Mouse (Mus musculus) hindbrain, embryonic 10.5 days (tissue): Measurements from ENCODE around the gene Acly. TPM values are rescaled to one million over a fixed set of nuclear protein-coding genes. Genes with fewer than 3 reads are reported as not detected.

Experiments
- DNase-seq: peaks from one replicate; pipeline ENCODE4 v3.0.0-alpha.2; 2017; ENCODE audit warnings: low spot score
- H3K27ac ChIP-seq: fragments of 300-500 bp; sonication (generic); 2 replicates; pipeline ENCODE4 v1.5.1; 2016; ENCODE audit warnings: mild to moderate bottlenecking, moderate library complexity
- H3K27me3 ChIP-seq: fragments of 300-500 bp; sonication (generic); 2 replicates; pipeline ENCODE4 v1.6.1; 2016; ENCODE audit warnings: mild to moderate bottlenecking; ENCODE audit not compliant: poor library complexity, insufficient read depth, severe bottlenecking
- H3K36me3 ChIP-seq: fragments of 300-500 bp; sonication (generic); 2 replicates; pipeline ENCODE4 v1.6.1; 2016; ENCODE audit warnings: mild to moderate bottlenecking, moderate library complexity
- H3K4me1 ChIP-seq: fragments of 300-500 bp; sonication (generic); replicated peaks from 2 replicates; pipeline ENCODE4 v1.6.1; 2016; ENCODE audit warnings: mild to moderate bottlenecking
- H3K4me3 ChIP-seq: fragments of 300-500 bp; sonication (generic); 2 replicates; pipeline ENCODE4 v1.5.1; 2016; ENCODE audit warnings: mild to moderate bottlenecking, moderate library complexity
- H3K9me3 ChIP-seq: fragments of 300-500 bp; sonication (generic); 2 replicates; pipeline ENCODE4 v1.6.1; 2016; ENCODE audit warnings: mild to moderate bottlenecking, moderate library complexity
- WGBS: fragments of 180-500 bp; shearing (Covaris S2); methylation state at CpG from one replicate; pipeline ENCODE4 v1.1.7; 2016; 5-methylcytosine and 5-hydroxymethylcytosine counted together
- polyA plus RNA-seq: library from polyadenylated mRNA; unstranded; fragments of >200 nt; fragmentation: Nextera tagmentation; extraction: Ambion mirVana; gene quantifications from 2 replicates; pipeline ENCODE4 v1.2.1, GENCODE M21; 2016

Gene Acly
- polyA plus RNA-seq, 1 experiment from 2014 or later = 388 TPM

DNA sequence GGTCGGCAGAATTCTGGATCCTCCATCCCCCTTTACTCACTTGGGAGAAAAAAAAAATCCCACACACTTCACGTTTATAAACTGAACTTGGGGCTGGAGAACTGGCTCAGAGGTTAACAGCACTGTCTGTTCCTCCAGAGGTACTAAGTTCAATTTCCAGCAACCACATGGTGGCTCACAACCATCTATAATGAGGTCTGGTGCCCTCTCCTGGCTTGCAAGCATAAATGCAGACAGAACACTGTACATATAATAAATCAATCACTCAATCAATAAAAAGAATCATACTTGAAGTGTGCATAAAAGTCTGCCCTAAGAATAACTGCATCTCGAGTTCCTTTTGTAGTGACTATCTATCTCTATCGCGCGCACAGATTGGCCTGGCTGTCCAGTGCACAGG, 36.8 kb downstream of the Acly start:
- Histone ChIP-seq H3K27me3 (no peaks in the 10 kb centered on the region), H3K36me3 (peaks cover 100% of the 10 kb centered on the region), H3K27ac (no peak overlapping the region), H3K4me3 (no peak overlapping the region), H3K9me3 (no peaks in the 10 kb centered on the region), H3K4me1 (no peaks in the 10 kb centered on the region)
- no peak for DNase-seq
- WGBS = 92% methylated on average over 6 of the region's 6 CpGs

DNA sequence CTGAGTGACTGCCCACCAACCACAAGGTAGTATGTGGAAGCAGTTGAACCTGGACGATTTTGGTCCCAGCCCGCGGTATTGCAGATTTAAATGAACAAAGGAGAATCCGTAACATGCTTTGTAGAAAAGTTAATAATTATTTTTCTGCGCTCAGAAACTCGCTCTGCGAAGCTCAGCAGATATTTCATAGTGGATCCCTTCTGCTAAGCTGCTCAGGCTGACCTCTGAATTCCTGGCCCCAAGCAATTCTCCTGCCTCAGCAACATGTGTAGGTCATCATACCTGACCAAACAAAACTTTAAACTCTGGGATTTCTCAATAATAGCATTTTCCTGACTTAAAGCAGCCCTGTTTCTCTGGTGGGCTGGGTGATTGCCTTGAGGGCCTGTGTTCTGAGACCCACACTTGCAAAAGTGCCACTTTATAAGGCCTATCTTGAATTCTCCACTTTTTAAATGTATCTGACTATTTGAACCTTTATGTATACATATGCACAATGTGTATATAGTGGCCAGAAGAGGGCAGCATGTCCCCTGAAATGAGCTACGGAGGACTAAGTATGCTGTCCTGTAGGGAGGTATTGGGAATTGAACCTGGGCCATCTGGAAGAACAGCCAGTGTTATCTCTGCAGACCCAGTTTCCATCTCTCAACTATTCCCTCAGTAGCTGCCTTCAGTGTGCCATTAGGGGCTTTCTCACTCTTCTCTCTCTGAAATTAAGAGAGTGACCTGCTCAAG, 41.8 kb downstream of the Acly start:
- no peak overlapping the region for H3K27ac ChIP-seq
- no peak overlapping the region for H3K4me3 ChIP-seq
- WGBS = 91% methylated on average over 8 of the region's 8 CpGs
- H3K4me1 ChIP-seq = no peaks in the 10 kb centered on the region
- H3K36me3 ChIP-seq = peaks cover 100% of the 10 kb centered on the region
- H3K9me3 ChIP-seq = no peaks in the 10 kb centered on the region
- DNase-seq = no peak
- no peaks in the 10 kb centered on the region for H3K27me3 ChIP-seq

DNA sequence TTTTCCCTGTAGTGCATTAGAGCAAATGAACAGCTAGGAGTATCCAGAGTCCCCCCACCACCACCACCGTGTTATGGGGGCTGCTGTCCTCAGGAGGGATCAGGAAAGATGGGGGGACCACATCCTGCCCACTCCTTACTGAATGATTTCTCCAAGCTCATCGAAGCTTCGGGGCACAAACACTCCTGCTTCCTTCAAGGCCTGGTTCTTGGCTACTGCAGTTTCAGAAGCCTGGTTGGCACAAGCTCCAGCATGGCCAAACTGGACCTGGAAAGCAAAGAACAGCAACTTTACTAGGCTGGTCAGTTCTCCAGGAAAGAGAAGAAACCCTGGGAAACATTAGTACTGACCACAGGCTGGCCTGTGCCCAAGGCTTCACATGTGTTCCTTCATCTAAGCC, 43.3 kb downstream of the Acly start:
- Histone ChIP-seq H3K4me3 (no peak overlapping the region), H3K4me1 (no peaks in the 10 kb centered on the region), H3K9me3 (no peaks in the 10 kb centered on the region), H3K27ac (no peak overlapping the region), H3K36me3 (peaks cover 100% of the 10 kb centered on the region), H3K27me3 (no peaks in the 10 kb centered on the region)
- no peak for DNase-seq
- WGBS = 94% methylated on average over 3 of the region's 3 CpGs

DNA sequence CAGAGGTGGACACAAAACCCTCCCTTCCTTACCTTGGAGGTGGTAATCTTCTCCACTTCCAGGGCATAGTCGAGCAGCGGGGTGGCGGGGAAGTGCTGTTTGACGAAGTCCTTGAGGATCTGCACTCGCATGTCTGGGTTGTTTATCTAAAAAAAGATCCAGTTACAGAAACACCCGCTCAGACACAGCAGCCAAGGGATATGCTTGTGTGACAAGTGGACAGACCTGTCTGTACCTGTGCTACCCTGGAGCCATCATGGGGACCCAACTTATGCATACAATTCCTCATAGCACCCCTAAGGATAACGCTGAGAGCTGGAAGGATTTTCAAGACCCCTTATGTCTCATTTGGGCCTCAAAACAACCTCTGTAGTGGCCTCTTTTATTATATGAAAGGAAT, 48.6 kb downstream of the Acly start:
- no peak for DNase-seq
- Histone ChIP-seq H3K27me3 (no peaks in the 10 kb centered on the region), H3K9me3 (no peaks in the 10 kb centered on the region), H3K4me3 (no peak overlapping the region), H3K36me3 (peaks cover 85% of the 10 kb centered on the region), H3K4me1 (no peaks in the 10 kb centered on the region), H3K27ac (no peak overlapping the region)
- 88% methylated on average over 7 of the region's 7 CpGs for WGBS

DNA sequence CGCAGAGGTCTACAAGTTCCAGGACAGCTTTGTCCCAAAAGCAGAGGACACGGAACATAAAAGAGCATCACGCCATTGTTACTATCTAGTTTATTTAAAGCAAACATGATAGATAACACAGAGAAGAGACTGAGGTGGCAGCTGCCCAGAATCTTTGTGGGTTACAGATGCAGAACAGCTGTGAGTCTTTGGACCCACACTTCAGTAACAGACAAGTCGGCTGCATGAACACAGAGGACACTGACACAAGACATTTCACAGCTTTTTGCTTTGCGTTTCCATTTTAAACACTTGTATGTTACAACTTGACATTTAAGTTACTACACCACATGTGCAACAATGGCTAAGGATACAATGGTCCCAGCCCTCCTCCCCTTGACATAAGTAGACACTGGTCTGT, 51.5 kb downstream of the Acly start:
- whole genome bisulfite sequencing = 98% methylated on average over 5 of the region's 5 CpGs
- Histone ChIP-seq H3K9me3 (no peaks in the 10 kb centered on the region), H3K27me3 (no peaks in the 10 kb centered on the region), H3K4me3 (no peak overlapping the region), H3K4me1 (peaks cover 7% of the 10 kb centered on the region), H3K27ac (no peak overlapping the region), H3K36me3 (peaks cover 56% of the 10 kb centered on the region)
- DNase-seq = no peak

DNA sequence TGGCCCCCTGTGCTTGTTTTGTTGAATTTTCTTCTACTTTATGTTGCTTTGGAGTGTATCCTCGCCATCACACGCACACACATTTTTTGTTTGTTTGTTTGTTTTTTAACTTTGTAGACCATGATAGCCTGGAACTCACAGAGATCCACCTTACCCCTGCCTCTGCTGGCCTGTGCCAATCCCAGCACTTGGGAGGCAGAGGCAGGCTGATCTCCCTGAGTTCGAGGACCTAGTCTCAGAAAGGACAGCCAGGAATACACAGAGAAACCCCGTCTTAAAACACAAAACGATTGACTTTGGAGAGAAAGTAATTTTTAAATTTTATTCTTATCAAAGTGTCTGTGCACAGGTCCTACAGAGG, 54.9 kb downstream of the Acly start:
- 30% methylated on average over 5 of the region's 5 CpGs for WGBS
- Histone ChIP-seq H3K4me3 (peak overlapping the region; percentile 98), H3K27me3 (no peaks in the 10 kb centered on the region), H3K9me3 (no peaks in the 10 kb centered on the region), H3K36me3 (peaks cover 37% of the 10 kb centered on the region), H3K27ac (peak overlapping the region; percentile 96), H3K4me1 (peaks cover 24% of the 10 kb centered on the region)
- no peak for DNase-seq

DNA sequence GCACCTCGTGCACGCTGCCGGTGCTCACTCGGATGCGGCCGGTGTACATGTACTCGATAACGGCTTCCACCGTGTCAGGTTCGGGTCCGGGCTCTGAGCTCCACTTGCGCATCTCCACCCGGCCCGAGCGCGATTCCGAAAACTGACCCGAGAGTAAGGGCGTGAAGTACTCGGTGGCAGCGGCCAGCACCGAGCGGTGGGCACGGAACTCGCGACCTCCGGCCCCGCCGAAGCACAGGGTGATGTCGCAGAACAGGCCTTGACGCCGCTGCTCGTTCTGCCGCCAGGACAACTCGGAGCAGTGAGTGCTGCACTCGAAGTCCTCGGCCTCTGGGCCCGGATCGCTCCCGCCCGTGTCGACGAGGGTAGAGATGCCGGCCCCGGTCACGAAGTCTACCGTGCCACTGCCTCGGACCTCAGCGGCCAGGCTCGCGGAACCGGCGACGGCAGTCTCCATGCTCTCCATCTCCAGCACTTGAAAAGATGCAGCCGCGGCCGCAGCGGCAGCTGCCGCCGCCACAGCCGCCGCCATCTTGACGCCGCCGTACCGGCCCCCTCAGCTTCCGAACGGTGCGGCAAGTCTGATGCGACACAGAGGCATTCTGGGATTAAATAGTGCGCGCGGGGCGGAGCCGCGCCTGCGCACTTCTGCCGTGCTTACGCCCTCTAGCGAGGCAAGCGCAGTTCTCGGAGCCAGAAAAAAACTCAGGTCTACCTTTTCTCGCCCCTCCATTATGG, 55.4 kb downstream of the Acly start, which contains the start of gene Klhl11:
TSS of gene Klhl11 (minus strand) at position 545 of the 738 bp plus-strand sequence.
- DNase-seq = peak; percentile 93
- under 1% methylated on average over 83 of the region's 83 CpGs for WGBS
- H3K36me3 ChIP-seq = peaks cover 37% of the 10 kb centered on the region
- no peaks in the 10 kb centered on the region for H3K9me3 ChIP-seq
- H3K27me3 ChIP-seq = no peaks in the 10 kb centered on the region
- peak within 1 kb of the TSS; percentile 96 for H3K27ac ChIP-seq
- H3K4me3 ChIP-seq = peak within 1 kb of the TSS; percentile 98
- peaks cover 24% of the 10 kb centered on the region for H3K4me1 ChIP-seq

DNA sequence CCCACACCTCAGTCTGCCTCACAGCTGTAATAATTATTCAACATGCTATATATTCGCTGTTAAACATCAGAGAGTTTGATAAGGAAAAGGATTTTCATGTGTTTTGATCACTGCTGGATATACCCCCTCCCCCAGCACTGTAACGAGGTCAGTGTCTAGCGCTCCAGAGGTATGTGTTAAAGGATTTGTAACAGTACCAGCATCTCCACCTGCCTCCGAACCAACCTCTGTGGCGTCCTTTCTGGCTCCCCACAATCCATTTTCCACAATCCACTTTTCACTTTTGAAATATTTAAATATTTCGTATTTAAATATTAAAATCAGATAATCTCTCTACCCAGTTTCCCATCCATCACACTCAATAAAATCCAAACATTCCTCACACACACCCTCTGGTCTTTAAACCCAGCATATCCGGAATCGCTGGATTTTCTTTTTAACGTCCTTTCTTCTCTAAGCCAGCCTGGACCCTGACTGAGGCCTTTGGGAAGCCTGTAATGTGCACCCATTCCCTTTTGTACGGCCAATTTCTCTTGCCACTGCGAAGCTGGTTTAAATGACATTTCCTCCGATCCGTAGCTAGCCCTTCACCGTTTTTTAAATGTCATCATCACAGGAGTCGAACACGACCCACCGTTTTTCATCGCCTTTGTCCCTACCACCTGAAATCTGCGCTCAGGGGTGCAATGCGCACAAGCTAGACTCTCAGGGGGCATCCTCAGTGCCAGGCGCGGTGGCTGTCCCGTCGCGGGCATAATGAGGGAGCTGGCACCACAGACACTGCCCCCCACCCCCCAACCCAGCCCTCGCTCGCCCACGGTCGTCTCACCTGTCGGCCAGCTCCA, 56.2 kb downstream of the Acly start:
- Histone ChIP-seq H3K4me1 (peaks cover 24% of the 10 kb centered on the region), H3K9me3 (no peaks in the 10 kb centered on the region), H3K4me3 (peak overlapping the region; percentile 98), H3K27me3 (no peaks in the 10 kb centered on the region), H3K27ac (peak overlapping the region; percentile 96), H3K36me3 (peaks cover 36% of the 10 kb centered on the region)
- WGBS = 5% methylated on average over 30 of the region's 30 CpGs
- DNase-seq = peak; percentile 39

DNA sequence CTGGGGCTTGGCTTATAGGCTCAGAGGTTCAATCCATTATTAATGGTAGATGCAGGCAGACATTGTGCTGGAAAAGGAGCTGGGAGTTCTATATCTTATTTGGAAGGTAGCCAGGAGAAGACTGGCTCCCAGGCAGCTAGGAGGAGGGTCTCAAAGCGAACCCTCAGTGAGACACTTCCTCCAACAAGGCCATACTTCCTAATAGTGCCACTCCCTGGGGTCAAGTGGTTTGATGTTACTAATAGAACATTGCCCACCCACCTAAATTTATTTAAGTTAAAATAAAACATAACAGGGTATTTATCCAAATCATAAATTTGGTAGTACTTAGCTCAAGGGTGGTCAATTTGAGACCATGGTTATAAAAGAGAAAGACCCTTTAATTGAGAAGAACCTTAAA, 62.0 kb downstream of the Acly start:
- Histone ChIP-seq H3K9me3 (no peaks in the 10 kb centered on the region), H3K27ac (no peak overlapping the region), H3K27me3 (no peaks in the 10 kb centered on the region), H3K4me3 (no peak overlapping the region), H3K36me3 (peaks cover 65% of the 10 kb centered on the region), H3K4me1 (peaks cover 12% of the 10 kb centered on the region)
- no peak for DNase-seq
- WGBS = 92% methylated on average over 1 of the region's 1 CpGs

DNA sequence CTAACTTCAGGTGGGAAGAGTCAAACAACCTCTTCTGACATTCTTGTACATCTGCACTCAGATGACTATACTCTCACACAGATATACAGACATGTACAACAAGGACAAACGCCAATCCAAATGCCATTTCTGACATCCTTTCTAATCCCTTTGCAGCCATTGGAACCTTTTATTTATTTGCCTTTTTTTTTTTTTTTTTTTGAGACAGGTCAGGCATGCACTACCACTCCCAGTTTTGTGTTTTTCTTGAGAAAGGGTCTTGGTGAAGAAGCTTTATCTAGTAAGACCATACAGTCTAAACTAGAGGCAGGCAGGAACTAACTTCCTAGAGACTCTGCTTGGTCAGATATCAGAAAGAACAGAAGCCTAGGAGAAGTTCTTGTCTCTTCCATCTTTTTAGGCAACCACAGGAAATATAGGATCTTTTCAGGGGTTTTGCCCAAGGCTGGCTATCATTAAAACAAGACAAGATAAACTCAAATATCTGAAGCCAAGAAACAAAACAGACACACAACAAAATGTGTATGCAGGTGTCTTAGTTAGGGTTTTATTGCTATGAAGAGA, 62.5 kb downstream of the Acly start:
- Histone ChIP-seq H3K36me3 (peaks cover 70% of the 10 kb centered on the region), H3K9me3 (no peaks in the 10 kb centered on the region), H3K4me3 (no peak overlapping the region), H3K4me1 (peaks cover 7% of the 10 kb centered on the region), H3K27ac (no peak overlapping the region), H3K27me3 (no peaks in the 10 kb centered on the region)
- DNase-seq = no peak
- WGBS = 86% methylated on average over 1 of the region's 1 CpGs

DNA sequence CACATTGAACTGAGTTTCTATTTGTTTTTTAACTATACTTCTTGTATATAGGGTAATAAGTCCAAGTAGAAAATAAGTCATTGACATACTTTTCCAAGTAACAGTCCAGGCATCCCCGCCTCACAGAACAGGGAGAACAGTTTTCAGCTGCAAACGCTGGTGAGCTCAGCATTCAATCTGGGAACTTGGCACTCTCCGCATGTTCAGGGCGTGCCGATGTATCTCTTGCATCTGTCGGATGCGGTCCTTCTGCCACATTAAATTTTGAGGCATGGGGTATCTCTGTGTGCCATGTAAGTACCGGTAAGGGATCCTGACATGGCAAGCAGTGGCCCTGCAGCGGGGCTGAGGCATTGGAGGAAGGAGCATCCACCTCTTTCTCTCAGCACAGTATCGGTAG, 65.1 kb downstream of the Acly start:
- no peak overlapping the region for H3K27ac ChIP-seq

DNA sequence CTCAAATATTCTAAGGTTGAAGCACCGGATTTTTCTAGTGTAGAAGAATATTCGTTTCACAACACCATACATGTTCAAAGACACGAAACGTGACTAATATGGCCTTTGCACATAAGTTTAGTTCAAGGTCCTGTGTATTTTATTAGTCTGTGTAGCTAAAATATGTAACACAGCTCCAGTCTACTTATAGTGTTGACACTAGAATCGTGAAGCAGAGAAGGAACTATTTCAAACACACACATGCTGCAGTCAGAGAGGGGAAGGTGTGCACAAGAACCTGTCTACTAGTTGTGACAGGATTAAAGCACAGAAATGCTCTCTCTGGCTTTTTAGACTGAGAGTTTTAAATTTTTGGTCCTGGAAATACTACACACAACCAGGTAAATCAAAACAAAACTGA, 70.1 kb downstream of the Acly start:
- Histone ChIP-seq H3K4me1 (no peaks in the 10 kb centered on the region), H3K36me3 (peaks cover 65% of the 10 kb centered on the region), H3K27me3 (no peaks in the 10 kb centered on the region), H3K27ac (no peak overlapping the region), H3K4me3 (no peak overlapping the region), H3K9me3 (no peaks in the 10 kb centered on the region)
- no peak for DNase-seq
- 92% methylated on average over 5 of the region's 5 CpGs for WGBS

More for the DNA sequence above, 65.1 kb downstream of the Acly start:
- no peak for DNase-seq
- H3K4me1 ChIP-seq = no peaks in the 10 kb centered on the region
- H3K27me3 ChIP-seq = no peaks in the 10 kb centered on the region
- peaks cover 73% of the 10 kb centered on the region for H3K36me3 ChIP-seq
- WGBS = 93% methylated on average over 10 of the region's 10 CpGs
- H3K4me3 ChIP-seq = no peak overlapping the region
- H3K9me3 ChIP-seq = no peaks in the 10 kb centered on the region
